Mouse (Mus musculus) adrenal gland, adult 2 months (tissue): Measurements from ENCODE around the gene Gabarap. TPM values are rescaled to one million over a fixed set of nuclear protein-coding genes. Genes with fewer than 3 reads are reported as not detected.
"Not testable (repeated sequence)": the region's sequence is repeated elsewhere in the genome, so short reads cannot be mapped to it uniquely, and the experiment has no call there.

Experiments
- DNase-seq: peaks from one replicate; pipeline ENCODE4 v3.0.0; 2021
- polyA plus RNA-seq: library from polyadenylated mRNA; depleted of rRNA; stranded (reverse); fragments of >200 nt; gene quantifications from 2 replicates; pipeline ENCODE4 v1.2.3, GENCODE M21; 2012
- total RNA-seq, 2 experiments: library from RNA; stranded (reverse); gene quantifications; 2 replicates each; pipeline ENCODE4 v1.2.3; 2021

Gene Gabarap
- total and polyA plus RNA-seq, 3 experiments = 315 to 580 (median 487) TPM

DNA sequence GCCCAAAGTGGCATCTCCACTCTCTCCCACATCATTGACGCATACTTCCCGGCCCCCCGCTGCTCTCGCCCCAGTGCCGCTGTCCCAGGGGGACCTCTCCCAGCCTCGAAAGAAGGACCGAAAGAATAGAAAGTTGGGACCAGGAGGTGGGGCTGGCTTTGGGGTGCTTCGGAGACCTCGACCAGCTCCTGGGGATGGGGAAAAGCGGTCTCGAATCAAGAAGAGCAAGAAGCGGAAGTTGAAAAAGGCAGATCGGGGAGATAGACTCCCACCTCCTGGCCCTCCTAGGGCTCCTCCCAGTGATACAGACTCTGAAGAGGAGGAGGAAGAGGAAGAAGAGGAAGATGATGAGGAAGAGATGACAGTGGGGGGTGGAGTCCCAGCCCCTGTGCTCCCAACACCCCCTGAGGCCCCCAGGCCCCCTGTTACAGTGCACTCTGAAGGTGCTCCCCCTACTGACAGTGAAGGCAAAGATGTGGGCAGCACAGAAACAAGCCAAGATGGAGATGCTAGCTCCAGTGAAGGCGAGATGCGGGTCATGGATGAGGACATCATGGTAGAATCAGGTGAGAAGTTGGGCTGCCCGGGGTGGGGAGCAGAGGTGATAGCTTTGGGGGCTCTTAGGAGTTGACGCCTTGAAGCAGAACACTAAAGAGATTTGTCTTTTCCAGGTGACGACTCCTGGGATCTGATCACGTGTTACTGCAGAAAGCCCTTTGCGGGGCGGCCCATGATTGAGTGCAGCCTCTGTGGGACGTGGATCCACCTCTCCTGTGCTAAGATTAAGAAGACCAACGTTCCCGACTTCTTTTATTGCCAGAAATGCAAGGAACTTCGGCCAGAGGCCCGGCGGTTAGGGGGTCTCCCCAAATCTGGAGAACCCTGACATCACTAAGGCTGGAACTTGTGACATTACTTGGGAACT lies 7.9 kb downstream of the Gabarap start:
- no peak for DNase-seq

DNA sequence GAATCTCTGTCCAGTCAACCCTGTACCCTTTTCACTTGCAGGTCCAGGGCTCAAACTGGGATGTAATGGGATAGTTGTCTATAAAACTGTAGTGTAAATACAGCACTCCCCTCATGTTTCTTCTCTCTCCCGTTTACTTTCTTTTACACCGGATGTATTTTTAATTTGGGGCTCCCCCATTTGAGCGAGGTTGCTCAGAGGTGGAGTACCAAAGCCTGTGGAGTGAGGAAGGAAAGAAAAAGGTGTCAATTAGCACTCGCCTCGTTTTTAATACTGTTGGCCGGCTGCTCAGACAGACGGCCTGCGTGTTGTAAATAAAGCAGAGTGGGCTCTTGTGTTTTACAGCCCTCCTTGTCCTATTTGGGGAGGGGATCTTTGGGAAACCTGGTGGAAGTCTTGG lies 8.7 kb downstream of the Gabarap start:
- DNase-seq = no peak

DNA sequence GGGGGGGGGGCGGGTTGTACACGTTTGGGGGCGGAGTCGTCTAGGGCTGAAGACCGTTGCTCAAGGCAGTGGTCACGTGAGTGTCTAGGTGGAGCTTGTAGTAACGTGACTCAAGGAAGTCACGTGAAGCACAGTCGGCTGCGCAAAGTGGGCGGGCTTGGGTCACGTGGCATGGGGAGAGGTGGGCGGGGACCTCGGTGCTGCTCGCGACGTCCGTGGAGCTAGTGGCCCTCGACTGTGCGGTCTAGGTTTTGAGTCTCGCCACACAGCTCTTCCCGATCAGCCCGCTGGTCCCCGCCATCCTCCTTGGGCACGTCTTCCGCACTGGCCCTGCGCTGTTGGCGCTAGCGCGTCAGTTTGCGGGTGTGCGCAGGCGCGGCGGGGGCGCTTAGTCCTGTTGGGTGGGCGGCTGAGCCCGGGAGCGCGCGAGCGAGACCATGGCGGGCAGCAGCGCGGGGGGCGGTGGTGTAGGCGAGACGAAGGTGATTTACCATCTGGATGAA lies 9.5 kb downstream of the Gabarap start, which contains the start of gene Dvl2:
Gene Dvl2, plus strand, starts transcription at position 200 of the 503 bp plus-strand sequence.
- peak; percentile 93 for DNase-seq

DNA sequence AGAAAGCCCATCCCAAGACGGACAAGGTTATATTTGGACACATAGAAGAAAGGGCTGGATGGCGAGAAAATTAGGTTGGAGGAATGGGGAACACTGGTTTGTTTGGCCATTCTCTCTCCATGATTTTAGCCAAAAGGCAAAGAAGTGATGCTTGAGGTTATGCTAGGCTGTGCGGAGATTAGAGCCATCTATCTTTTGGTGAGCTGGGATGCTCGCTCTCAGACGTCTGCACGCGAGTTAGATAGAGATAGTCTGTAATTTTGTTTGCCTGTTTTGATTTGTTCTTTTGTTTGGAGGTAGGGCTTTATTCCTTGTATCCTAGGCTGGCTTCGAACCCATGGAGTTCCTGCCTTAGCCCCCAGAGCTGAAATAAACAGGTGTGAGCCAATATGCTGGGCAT lies 10.2 kb downstream of the Gabarap start:
- DNase-seq = no peak

DNA sequence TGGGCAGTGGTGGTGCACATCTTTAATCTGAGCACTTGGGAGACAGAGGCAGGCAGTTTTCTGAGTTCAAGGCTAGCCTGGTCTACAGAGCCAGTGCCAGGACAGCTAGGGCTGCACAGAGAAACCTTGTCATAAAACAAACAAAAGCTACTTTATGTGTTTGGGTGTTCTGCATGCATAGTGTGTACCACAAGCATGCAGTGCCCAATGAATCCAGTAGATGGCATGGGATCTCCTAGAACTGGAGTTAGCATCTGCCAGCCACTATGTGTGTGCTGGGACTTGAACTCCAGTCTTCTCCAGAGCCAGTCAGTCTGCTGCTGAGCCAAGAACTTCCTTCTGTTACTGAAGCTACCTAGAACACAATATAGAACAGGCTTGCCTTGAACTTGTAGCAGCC lies 10.9 kb downstream of the Gabarap start:
- no peak for DNase-seq

DNA sequence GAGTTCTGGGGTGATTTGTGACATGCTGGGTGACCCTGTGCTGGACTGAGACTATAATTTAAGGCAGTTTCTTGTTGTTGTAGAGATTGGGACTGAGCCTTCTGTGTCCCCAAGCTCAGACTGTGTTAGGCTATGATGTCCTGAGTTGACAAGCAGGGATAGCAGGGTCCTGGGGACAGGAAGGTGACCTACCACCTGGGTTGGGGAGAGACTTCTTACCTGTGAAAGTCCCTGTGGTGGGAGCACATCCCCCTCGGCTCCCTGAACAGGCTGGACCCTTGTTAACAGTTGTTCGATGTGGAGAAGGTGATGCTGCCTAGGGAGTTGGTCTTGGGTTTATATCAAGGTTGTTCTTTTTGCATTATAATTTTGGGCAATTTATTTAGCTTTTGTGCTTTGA lies 11.5 kb downstream of the Gabarap start:
- no peak for DNase-seq

DNA sequence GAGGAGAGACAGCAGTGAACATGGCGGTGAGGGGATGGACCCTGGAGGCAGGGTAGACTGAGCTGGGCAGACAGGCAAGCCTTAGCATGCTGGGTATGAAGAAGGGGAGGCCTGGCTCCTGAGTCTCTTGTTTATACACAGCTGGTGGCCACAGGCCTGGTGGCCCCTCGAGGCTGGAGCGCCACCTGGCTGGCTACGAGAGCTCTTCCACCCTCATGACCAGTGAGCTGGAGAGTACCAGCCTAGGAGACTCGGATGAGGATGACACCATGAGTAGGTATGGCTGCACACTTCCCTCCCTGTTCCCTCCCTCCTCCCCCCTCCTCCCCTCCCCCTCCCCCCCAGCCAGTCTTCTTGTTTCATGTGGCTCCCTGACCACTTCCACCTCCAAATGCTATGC lies 14.6 kb downstream of the Gabarap start:
- DNase-seq = no peak

DNA sequence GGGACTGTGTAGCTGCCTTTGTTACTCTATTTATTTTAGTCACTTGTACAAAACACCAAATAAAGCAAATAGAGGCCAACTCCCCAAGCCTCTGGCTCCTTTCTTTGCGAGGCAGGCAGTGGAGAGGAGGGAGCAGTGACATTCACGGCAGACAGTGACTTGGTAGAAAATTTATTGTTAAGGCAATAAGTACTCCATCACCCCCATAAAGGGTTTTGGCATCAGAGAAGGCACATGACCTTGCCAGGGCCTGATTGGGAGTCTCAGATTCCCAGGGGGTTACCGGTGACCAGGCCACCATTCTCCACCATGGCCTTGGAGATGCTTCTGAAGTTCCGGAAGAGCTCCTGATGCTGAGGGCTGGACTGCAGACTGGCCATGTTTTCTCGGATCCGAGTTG lies 19.1 kb downstream of the Gabarap start:
- no peak for DNase-seq

DNA sequence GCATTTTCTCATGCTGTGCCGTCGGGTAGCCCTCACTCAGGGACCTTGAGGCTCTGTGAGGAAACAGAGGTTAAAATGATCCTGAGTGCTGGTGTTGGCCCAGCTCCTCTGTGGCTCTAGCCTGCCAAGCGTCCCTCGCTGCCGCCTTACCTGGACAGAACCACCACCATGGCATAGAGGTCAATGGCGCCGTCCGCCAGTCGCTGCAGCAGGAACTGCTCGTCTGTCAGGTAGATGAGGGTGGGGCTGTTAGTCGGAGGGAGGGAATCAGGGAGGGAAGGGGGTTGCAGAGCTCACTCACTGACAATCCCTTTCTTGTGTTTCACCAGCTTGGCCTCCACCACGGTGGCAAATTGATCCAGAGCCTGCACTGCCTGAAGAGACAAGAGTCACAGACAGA lies 19.6 kb downstream of the Gabarap start:
- no peak for DNase-seq

DNA sequence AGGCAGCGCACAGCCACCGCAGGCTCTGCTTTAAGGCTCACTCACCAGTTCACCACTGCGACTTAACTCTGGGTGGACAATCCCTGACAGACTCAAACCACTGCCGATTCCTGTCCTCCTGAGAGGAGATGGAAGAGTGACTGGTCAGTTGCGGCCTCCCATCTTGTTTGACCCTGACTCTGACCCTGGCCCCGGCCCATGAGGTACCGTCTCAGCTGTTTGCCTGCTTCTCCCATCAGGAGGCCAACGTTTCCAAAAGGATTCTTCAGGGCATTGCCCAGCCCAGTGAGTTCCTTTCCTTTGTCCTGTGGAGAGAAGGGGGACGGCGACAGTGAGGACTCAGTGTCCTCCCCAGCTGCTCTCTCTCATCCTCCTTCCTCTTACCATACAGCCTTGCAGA lies 20.0 kb downstream of the Gabarap start:
- DNase-seq = no peak

DNA sequence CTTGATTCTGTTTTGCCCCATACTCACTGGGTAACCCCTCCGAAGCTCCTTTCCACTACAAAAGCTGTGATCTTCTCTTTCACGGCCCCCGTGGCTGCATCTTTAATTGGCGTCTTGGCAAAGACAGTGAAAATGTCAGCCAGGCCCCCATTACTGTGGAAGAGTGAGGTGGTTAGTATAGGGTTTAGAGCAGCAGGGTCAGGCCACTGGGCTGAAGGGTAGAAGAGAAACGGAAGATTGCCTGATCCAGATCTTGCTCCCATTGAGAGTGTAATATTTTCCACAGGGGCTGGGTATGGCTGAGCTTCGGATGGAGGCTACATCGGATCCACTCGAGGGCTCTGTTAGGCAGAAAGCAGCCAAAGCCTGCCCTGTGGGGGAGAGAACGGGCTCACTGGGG lies 22.0 kb downstream of the Gabarap start:
- no peak for DNase-seq

DNA sequence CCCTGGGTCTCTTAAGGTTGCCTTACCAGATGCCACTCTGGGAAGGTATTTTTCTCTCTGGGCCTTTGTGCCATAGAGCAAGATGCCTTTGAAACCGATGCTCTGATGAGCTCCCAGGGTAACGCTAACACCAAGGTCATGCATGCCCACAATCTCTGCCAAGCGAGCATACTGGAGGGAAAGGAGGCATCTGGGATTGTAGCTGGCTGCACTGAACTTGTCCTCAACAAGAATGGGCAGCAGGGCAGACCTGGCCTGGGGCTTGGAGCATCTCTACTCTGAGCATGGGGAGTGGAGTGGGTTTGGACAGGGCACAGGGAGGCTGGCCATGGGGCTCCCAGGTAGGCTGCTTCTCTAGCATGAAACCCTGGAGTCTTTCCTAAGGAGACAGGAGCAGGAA lies 22.5 kb downstream of the Gabarap start:
- no peak for DNase-seq

DNA sequence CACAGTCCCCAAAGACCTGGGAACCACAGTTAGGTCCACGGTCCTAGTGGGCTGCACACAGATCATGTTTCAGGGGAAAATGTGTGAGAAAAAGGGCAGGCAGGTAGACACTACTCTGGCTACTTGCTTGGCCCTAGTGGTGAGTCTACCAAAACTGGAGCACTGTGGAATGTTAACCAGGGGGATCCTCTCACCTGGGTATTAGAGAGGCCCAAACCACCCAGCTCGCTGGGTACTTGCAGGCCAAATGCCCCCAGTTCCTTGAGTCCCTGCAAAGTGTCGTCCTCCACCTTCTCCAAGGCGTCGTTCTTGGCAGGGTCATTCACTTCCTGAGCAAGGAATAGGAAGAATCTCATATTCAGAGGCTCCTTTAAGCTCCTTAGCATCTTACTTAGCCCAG lies 23.1 kb downstream of the Gabarap start:
- DNase-seq = no peak

DNA sequence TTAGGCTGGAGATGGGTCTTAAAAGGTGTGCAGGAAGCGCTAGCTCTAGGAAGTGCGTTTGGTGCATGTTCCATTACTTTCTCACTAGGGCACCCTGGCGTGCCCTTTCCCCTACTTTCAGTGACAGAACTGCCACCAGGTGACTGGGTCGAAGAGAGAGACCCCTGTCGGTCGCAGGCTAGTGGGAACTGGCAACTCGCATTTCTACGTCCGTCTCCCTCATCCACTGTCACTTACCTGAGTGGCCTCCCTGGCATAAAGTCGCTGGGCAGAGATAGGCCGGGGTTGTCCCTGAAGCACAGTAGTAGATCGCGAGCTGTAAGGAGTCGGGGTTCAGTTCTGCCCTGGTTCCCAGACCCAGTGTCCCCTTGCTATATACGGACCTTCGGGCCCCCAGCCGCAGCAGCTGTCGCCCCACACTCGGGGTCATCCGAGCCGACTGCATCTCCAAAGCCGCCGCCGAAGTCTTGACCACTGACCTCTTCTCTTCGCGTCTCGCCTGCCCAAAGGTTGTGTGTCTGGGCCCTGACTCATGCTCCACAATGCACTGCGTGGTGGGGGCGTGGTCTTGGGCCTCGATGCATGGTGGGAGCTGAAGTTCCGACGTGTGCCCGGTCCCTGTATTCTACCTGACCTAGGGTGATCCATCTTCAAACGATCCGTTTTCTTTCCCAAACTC lies 24.1 kb downstream of the Gabarap start, which contains the start of gene Acadvl:
Gene Acadvl, minus strand, starts transcription at position 532 of the 679 bp plus-strand sequence.
- peak; percentile 95 for DNase-seq

DNA sequence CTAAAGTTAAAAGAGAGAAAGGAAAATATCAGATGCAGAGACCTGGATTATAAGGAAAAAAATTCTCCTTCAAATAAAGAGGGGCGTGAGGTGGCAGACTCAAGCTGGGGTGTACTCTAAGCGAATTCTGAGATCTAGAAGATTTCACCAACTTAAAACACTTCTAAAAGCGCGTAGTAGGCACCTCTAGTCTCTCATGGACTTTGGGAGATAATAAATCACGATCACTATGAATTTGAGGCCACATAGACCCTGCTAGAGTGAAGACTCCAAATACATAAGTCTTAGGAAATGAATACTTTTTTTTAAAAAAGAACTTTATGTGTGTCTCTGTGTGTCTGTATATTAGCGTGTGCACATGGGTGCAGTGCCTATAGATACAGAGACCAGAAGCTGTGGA lies 24.7 kb downstream of the Gabarap start:
- no peak for DNase-seq

DNA sequence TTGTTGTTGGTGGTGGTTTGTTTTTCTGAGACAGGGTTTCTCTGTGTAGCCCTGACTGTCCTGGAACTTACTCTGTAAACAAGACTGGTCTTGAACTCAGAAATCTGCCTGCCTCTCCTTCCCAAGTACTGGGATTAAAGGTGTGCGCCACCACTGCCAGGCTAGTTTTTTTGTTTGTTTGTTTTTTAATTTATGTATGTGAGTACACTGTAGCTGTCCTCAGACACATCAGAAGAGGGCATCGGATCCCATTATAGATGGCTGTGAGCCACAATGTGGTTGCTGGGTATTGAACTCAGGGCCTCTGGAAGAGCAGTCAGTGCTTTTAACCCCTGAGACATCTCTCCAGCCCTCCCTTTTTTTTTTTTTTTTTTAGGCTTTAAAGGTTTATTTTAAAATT lies 25.2 kb downstream of the Gabarap start:
- DNase-seq = not testable (repeated sequence)

DNA sequence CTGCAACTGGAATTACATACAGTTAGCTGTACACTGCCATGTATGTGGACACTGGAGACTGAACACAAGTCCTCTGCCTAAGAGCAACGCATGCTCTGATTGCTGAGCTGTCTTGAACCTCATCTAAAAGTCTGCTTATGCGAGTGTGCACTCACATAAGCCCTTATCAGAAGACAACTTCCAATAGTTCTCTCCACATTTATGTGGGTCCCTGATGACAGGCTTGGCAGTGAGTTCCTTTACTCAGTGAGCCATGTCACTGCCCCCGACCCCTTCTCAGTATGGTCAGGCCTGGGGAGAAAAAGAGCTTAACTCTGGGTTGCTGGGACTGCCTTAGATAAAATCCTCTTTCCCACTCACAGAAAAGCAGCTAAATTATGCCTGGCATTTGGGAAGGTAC lies 25.7 kb downstream of the Gabarap start, which contains the start of gene Dlg4:
Gene Dlg4, plus strand, starts transcription at position 274 of the 400 bp plus-strand sequence.
- DNase-seq = no peak

DNA sequence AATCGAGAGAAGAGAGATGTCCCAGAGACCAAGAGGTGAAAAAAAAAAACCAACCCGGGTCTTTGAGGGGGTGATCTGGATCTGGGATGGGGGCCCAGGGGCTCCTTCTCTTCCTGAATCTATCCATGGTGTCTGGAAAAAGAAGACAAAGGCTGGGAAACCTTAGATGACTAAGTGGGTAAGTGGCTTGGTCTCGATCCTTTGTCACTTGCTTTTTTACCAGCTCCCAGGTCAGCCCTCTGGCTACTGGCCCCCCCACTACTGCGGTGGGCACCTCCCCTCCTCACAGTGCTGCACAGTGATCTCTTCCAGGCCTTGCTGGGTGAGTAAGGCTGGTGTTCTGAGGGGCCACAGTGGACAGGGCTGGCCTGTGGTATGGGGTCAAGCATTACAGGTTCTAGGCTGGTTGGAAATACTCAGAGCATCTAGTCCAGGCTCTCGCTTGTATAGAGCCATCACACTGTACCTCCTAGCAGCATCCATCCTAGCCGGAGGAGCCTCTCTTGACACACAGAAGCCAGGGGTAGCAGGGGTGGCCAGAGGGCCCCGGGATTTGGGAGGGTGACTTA lies 26.3 kb downstream of the Gabarap start:
- no peak for DNase-seq

DNA sequence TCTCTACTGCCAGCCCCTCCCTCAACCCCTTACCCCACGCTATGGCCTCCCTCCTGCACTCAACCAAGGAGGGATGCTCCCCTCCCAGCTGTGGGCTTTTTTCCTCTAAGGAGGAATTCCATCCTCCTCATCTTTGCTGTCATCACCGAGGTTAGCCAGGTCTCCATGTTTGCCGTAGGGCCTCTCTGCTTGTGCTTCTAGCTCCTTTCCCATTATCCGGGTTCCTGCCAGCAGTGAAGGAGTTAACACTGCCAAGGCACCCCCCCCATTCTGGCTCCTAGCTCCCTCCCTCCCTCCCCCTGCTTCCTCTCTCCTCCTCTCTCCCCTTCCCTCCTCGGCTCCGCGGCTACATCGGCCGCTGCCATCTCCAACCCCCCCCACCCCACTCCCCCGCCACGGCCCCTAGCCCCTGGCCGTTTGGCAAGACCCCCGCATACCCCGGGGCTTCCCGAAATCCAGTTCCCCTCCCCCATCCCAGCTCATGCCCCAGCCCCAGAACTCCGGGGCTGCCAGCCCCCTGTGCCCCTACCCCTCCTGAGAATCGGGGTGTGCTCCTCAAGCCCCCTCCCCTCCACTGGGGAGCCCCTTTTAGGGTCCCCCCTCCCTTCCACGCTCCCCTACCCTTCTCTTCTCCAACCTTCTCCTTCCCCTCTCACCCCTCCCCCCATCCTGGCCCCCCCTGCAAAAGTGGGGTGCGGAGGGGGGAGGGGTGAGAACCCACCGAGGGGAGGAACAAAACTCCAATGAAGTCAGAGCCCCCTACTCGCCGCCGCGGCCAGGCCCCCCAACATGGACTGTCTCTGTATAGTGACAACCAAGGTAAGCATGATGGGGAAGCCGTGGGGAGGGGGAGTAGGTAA lies 27.4 kb downstream of the Gabarap start:
- DNase-seq = peak; percentile 46

DNA sequence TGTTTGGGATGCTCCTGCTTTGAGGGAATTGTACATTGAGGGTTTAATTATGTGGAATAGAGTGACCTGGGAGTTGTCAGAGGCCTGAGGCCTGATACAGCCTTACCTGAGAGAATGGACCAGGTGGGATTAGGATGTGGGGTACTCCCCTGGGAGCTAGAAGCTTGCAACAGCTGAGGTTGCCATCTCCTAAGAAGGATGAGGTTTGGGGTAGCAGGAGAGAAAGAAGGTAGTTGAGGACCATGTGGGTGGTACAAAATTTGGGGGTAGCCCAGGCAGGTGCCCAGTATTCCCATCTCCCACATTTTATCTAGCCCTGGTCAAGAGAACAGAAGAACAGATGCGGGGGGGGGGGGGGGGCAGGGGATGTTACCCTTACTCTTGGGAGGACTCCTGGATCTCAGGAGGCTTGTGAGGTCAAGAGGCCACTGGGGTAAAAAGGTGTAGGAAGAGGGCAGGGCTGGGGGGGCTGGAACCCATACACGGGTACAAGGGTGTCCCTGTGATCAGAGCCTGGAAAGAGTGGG lies 28.6 kb downstream of the Gabarap start:
- DNase-seq = no peak

DNA sequence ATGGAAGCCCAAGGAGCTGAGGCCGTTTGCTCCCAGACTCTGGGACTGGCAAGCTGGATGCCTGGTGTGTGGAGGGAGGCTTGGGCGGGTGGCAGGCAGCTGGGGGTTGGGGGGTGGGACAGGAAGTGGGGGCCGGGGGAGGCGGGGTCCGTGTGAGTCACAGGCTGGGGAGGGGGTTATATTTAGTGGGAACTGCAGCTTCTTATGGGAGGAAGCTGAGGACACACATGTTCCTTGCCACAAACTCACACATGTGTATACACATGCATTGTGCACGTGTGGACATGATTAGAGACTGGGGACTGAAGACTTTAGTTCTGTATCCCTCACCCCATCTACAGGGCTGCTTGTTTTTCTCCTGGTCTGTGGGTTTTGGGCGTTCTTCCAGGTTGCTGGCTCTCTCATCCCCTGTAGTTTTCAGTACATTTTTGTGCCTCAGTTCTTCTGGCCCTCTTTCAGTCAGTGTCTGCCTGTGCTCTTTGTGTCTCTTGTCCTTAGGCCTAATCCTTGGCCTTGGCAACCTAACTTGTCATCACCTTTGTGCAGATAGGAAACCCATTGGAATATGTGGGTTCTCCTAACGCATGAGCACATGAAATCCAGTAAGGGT lies 29.2 kb downstream of the Gabarap start:
- DNase-seq = peak; percentile 20
